Mouse (Mus musculus) liver, adult 2 months (tissue): ENCODE data around the gene Traf2. TPM values are rescaled to one million over a fixed set of nuclear protein-coding genes. Genes with fewer than 3 reads are reported as not detected.

Experiments used
- DNase-seq: peaks from one replicate; pipeline ENCODE4 v3.0.0-alpha.2; 2011; ENCODE audit warnings: low read depth, low spot score; ENCODE audit errors: extremely low read depth
- H3K27ac ChIP-seq: fragments of 200-500 bp; replicated peaks from 2 replicates; pipeline ENCODE4 v1.5.1; 2012; ENCODE audit warnings: low read depth, mild to moderate bottlenecking, control low read depth, inconsistent platforms, low read length; ENCODE audit not compliant: insufficient read depth
- H3K27me3 ChIP-seq: fragments of 200-500 bp; 2 replicates; pipeline ENCODE4 v1.6.1; 2012; ENCODE audit warnings: mild to moderate bottlenecking, moderate library complexity, low read length, inconsistent platforms; ENCODE audit not compliant: control insufficient read depth, insufficient read depth
- H3K36me3 ChIP-seq: fragments of 200-500 bp; 2 replicates; pipeline ENCODE4 v1.6.1; 2012; ENCODE audit warnings: low read length, inconsistent platforms; ENCODE audit not compliant: control insufficient read depth, insufficient read depth
- H3K4me1 ChIP-seq: fragments of 200-500 bp; 2 replicates; pipeline ENCODE4 v1.6.1; 2011; ENCODE audit warnings: low read length; ENCODE audit not compliant: control insufficient read depth, insufficient read depth
- H3K4me3 ChIP-seq: fragments of 200-500 bp; 2 replicates; pipeline ENCODE4 v1.5.1; 2011; ENCODE audit warnings: low read depth, mild to moderate bottlenecking, control low read depth, low read length, moderate library complexity; ENCODE audit not compliant: insufficient read depth
- H3K79me2 ChIP-seq: fragments of 200-500 bp; 2 replicates; pipeline ENCODE4 v1.6.1; 2012; ENCODE audit warnings: inconsistent platforms, mild to moderate bottlenecking, low read length, moderate library complexity; ENCODE audit not compliant: control insufficient read depth, insufficient read depth
- H3K9ac ChIP-seq: fragments of 200-500 bp; 2 replicates; pipeline ENCODE4 v1.6.1; 2012; ENCODE audit warnings: low read depth, mild to moderate bottlenecking, control low read depth, inconsistent platforms, low read length
- CTCF ChIP-seq: fragments of 200-500 bp; IDR thresholded peaks from 2 replicates; pipeline ENCODE4 v1.5.1; 2011; ENCODE audit warnings: low read depth, low read length, control low read depth
- POLR2A ChIP-seq: fragments of 200-500 bp; IDR thresholded peaks from 2 replicates; pipeline ENCODE4 v1.6.1; 2011; ENCODE audit warnings: low read length, control low read depth; ENCODE audit not compliant: insufficient read depth; ENCODE audit errors: extremely low read depth
- WGBS: fragments of 180-500 bp; shearing (Covaris S2); methylation state at CpG from one replicate; pipeline ENCODE4 v1.1.7; 2018; 5-methylcytosine and 5-hydroxymethylcytosine counted together
- polyA plus RNA-seq: library from polyadenylated mRNA; depleted of rRNA; stranded (reverse); fragments of >200 nt; gene quantifications from 2 replicates; pipeline ENCODE4 v1.2.3, GENCODE M21; 2012
- total RNA-seq: library from RNA; depleted of rRNA; stranded (reverse); fragments of >200 nt; gene quantifications from 2 replicates; pipeline ENCODE4 v1.2.3, GENCODE M21; 2014

Traf2 gene
- total and polyA plus RNA-seq, 2 experiments: 4.0 to 9.9 TPM

GRCm38 (mm10) chr2:25580621-25581101, 33.9 kb upstream of the Traf2 start:
- peaks cover 7% of the 10 kb centered on the region for H3K4me1 ChIP-seq
- peaks cover 4% of the 10 kb centered on the region; the same call in 1 of the 2 replicates for H3K36me3 ChIP-seq
- H3K27me3 ChIP-seq: peaks cover 30% of the 10 kb centered on the region
- DNase-seq: no peak
- H3K9ac ChIP-seq: no peak overlapping the region
- H3K4me3 ChIP-seq: no peak overlapping the region
- no peak overlapping the region for H3K27ac ChIP-seq
- 18% methylated on average over 6 of the region's 6 CpGs for WGBS
- TF ChIP-seq POLR2A: no peak
- TF ChIP-seq CTCF: no peak
- H3K79me2 ChIP-seq: no peaks in the 10 kb centered on the region

- Histone ChIP-seq H3K4me3 (no peak overlapping the region), H3K27ac (no peak overlapping the region), H3K4me1 (peaks cover 11% of the 10 kb centered on the region), H3K27me3 (peaks cover 30% of the 10 kb centered on the region), H3K9ac (no peak overlapping the region), H3K79me2 (no peaks in the 10 kb centered on the region), H3K36me3 (peaks cover 3% of the 10 kb centered on the region; the same call in 1 of the 2 replicates)
- no peak for DNase-seq
- peak; percentile 63 for TF ChIP-seq CTCF
- TF ChIP-seq POLR2A: no peak
- WGBS: 2% methylated on average over 27 of the region's 27 CpGs
These were observed 33.2 kb upstream of the Traf2 start for GRCm38 (mm10) chr2:25579737-25580460.

- Histone ChIP-seq H3K36me3 (no peaks in the 10 kb centered on the region), H3K79me2 (no peaks in the 10 kb centered on the region), H3K4me1 (peaks cover 11% of the 10 kb centered on the region), H3K4me3 (no peak overlapping the region), H3K9ac (no peak overlapping the region), H3K27ac (no peak overlapping the region), H3K27me3 (peaks cover 30% of the 10 kb centered on the region)
- TF ChIP-seq CTCF (no peak), POLR2A (no peak)
- WGBS: 8% methylated on average over 77 of the region's 77 CpGs
- no peak for DNase-seq
These were observed 32.3 kb upstream of the Traf2 start for GRCm38 (mm10) chr2:25578796-25579736.

- DNase-seq: no peak
- TF ChIP-seq CTCF (no peak; the same call in 1 of the 2 replicates), POLR2A (no peak)
- Histone ChIP-seq H3K4me3 (no peak overlapping the region), H3K27ac (no peak overlapping the region), H3K4me1 (peaks cover 11% of the 10 kb centered on the region), H3K36me3 (no peaks in the 10 kb centered on the region), H3K27me3 (peaks cover 30% of the 10 kb centered on the region), H3K9ac (no peak overlapping the region), H3K79me2 (no peaks in the 10 kb centered on the region)
- 7% methylated on average over 75 of the region's 75 CpGs for WGBS
These were observed 31.4 kb upstream of the Traf2 start for GRCm38 (mm10) chr2:25577951-25578795.
